Mouse (Mus musculus) kidney, adult 2 months (tissue): ENCODE measurements at regions not wholly inside any gene's neighbourhood (a gene's known extent, or its start where the extent isn't known, plus 50 kb on each side); places are given as distances from the start of the nearest gene placed in this dataset.

Source experiments
- CTCF ChIP-seq: fragments of 200-500 bp; conservative IDR thresholded peaks from 2 replicates; pipeline ENCODE4 v1.5.1; 2011; ENCODE audit warnings: low read depth, mild to moderate bottlenecking, control low read depth, low read length, moderate library complexity, mixed read lengths; ENCODE audit not compliant: insufficient read depth, insufficient read length
- POLR2A ChIP-seq: fragments of 200-500 bp; IDR thresholded peaks from one replicate; pipeline ENCODE4 v1.6.1; 2011; ENCODE audit warnings: low read depth, low read length, control low read depth

GRCm38 (mm10) chr2:75250507-75250906 lies 408.6 kb upstream of the Hnrnpa3 start:
- no peak for TF ChIP-seq POLR2A
- TF ChIP-seq CTCF, result no peak; the same call in 1 of the 2 replicates
